Mouse (Mus musculus): ENCODE measurements around the gene Lrrc58. TPM values are rescaled to one million over a fixed set of nuclear protein-coding genes. Genes with fewer than 3 reads are reported as not detected.

The Lrrc58 gene
- 38.6 and 48.9 TPM in 2 replicates for polyA plus RNA-seq (2015; fragmentation: Nextera tagmentation; extraction: Ambion mirVana)

DNA sequence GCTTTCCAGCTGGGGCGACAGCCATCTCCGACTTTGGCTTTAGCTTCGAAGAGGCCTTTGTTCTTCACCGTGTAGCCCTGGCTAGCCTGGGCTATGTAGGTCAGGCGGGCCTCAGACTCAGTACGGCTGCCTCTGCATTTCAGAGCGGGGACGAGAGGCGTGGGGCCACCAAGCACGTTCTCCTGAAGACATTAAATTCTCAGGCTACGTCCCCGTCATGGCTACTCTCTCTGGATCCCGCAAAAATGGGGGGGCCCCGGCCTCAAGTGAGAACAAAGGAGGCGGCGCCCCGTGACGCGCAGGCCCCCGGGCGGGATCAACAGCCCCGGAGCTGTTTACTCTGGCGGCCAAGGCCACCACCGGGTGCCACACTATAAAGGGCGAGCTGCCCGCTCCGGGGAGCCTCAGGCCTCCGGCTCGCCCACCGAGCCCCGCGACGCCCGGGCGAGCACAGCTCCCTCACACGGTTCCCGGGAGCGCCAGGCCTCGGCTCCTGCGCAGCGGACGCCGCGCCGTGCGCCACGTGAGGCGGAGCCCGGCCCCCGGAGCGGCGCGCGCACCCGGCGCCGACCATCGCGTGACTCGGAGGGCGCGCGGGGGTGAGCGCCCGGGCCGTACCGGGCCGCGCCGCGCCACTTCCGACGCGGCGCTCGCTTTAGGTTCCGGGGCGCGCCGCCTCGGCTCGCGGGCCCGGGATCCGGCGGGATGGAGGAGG lies at the start of gene Lrrc58:
TSS of gene Lrrc58 (plus strand) at position 599 of the 715 bp plus-strand sequence.

DNA sequence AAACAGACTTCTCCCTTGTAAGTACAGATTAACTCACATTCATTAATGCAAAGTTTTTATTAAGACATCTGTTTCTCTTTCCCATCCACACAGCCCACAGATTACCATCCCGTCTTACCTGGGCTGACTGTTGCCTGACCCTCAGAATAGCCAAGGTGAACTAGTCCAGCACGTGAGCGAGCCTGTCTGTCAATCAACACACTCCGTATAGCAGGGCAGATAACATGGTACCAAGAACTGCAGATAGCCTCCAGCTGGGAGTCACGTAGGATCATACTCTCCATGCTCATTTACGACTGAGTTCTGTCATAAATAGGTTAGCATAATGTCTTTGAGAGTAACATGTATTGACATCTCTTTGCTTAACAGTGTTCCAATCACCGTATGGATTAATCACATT lies 7.2 kb upstream of the Lrrc58 start, which contains the start of gene Gm36028:
TSS of gene Gm36028 (minus strand) at position 118 of the 400 bp plus-strand sequence.

DNA sequence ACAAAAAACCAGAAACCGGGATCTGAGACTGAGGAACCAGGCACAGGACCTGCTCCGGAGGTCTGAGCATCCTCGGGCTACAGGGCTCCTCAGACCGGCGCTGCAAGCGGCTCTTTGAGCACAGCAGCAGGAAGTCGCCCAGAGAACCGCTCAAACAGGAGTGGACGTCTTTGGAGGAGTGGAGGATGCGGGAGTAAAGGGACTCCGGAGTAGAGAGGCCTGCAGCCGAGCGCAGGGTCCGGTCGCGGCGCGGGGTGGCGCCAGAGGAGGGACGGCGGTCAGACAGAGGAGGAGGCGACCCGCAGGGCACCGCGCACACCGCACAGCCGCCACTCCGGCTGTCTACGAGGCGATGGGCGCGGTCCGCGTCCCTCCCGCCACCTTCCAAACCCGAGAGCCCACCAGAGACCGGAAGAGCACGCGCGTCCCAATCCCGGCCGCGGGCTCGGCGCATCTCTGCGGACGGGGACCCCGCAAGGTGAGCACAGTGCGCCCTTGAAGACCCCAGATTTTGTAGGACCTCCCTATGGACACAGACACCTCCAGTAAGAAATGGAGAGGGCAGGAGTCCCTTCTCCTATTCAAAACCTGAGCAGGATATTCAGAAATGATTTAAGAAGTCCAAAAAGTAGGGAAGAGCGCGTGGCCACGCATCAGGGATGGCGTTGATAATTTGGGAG lies 48.1 kb downstream of the Lrrc58 start, which contains the start of gene Gpr156:
TSS of gene Gpr156 (plus strand) at position 359 of the 680 bp plus-strand sequence.

Other genes with a start within 250 kb of the Lrrc58 start
- gene Ndufb4, start 213.9 kb upstream of the Lrrc58 start, polyA plus RNA-seq (2015; fragmentation: Nextera tagmentation; extraction: Ambion mirVana) = 216 and 340 TPM in 2 replicates
- 271 and 323 TPM in 2 replicates for gene Fstl1, start 91.5 kb upstream of the Lrrc58 start, polyA plus RNA-seq (2015; fragmentation: Nextera tagmentation; extraction: Ambion mirVana)
- gene Gm36028, start 7.2 kb upstream of the Lrrc58 start, polyA plus RNA-seq (2015; fragmentation: Nextera tagmentation; extraction: Ambion mirVana) = not detected in 2 replicates
- gene Gpr156, start 48.1 kb downstream of the Lrrc58 start, polyA plus RNA-seq (2015; fragmentation: Nextera tagmentation; extraction: Ambion mirVana) = 0.33 and 0.43 TPM in 2 replicates
- 39.7 and 41.9 TPM in 2 replicates for gene Gsk3b, start 220.6 kb downstream of the Lrrc58 start, polyA plus RNA-seq (2015; fragmentation: Nextera tagmentation; extraction: Ambion mirVana)